18 mouse cellular contexts compared by ENCODE assay signal in genomic region chr5:15603585-15603984, GRCm38 (mm10). TPM values are rescaled to one million over a fixed set of nuclear protein-coding genes. Genes with fewer than 3 reads are reported as not detected.
DNase-seq lines count a peak whose midpoint lies in the region; ATAC-seq and TF ChIP-seq lines count a peak whose summit lies in the region.
"Not testable (repeated sequence)": the region's sequence is repeated elsewhere in the genome, so short reads cannot be mapped to it uniquely, and the experiment has no call there.
"Had no signal": no experiment of that assay in that cellular context is flagged by ENCODE, and none has a peak within 500 bp of the region (broad histone marks: within the 10 kb centered on the region; RNA-seq: fewer than 3 reads in every experiment).

No protein-coding gene starts in this region.

- peak; percentile 64; the same call in 1 of the 2 replicates for ATAC-seq in cerebellum, adult (ENCODE audit: insufficient number of reproducible peaks, low FRiP score, low TSS enrichment)
- not testable (repeated sequence) for ATAC-seq in intestine, embryonic 14.5 days (replicated peaks; ENCODE audit: low FRiP score, low TSS enrichment, low read depth)
- ATAC-seq in kidney, postnatal 0 days (replicated peaks; ENCODE audit: low FRiP score, low read depth), result 0 out of 2 replicates have a peak, but pooled peaks have one; percentile 49
- ATAC-seq in midbrain, embryonic 14.5 days (ENCODE audit: low FRiP score, low TSS enrichment), result peak; percentile 51; the same call in 1 of the 2 replicates

- DNase-seq in heart, embryonic 10.5 days (ENCODE audit: low spot score), result peak; percentile 38
- DNase-seq in intestine, embryonic 14.5 days (ENCODE audit: low spot score), result peak; percentile 50
- DNase-seq in kidney, postnatal 0 days (ENCODE audit: low spot score); midbrain, embryonic 14.5 days: not testable (repeated sequence)
- DNase-seq in yolk sac, embryonic 10.5 days (ENCODE audit: low spot score), result peak; percentile 0

- H3K27me3 ChIP-seq in heart, embryonic 10.5 days (ENCODE audit: insufficient read depth, poor library complexity, severe bottlenecking); intestine, embryonic 14.5 days (replicated peaks; ENCODE audit: control insufficient read depth, insufficient read depth, low read length); kidney, postnatal 0 days (ENCODE audit: insufficient read depth, low read length); midbrain, embryonic 14.5 days (ENCODE audit: control insufficient read depth, insufficient read depth, low read length): not testable (repeated sequence)

- H3K9me3 ChIP-seq in heart, embryonic 10.5 days, result peaks cover 17% of the 10 kb centered on the region
- not testable (repeated sequence) for H3K9me3 ChIP-seq in intestine, embryonic 14.5 days (ENCODE audit: control insufficient read depth, low read length); kidney, postnatal 0 days (replicated peaks; ENCODE audit: low read length)
- H3K9me3 ChIP-seq in midbrain, embryonic 14.5 days (ENCODE audit: control insufficient read depth, low read length), result peaks cover 25% of the 10 kb centered on the region

- H3K9ac ChIP-seq in intestine, embryonic 14.5 days (ENCODE audit: low read length); kidney, postnatal 0 days (ENCODE audit: low read depth, low read length); midbrain, embryonic 14.5 days (replicated peaks; ENCODE audit: low read length): not testable (repeated sequence)

- not testable (repeated sequence) for H3K36me3 ChIP-seq in heart, embryonic 10.5 days; intestine, embryonic 14.5 days (ENCODE audit: control insufficient read depth, insufficient read depth, low read length); kidney, postnatal 0 days (ENCODE audit: insufficient read depth, low read length); midbrain, embryonic 14.5 days (ENCODE audit: control insufficient read depth, insufficient read depth, low read length)

- not testable (repeated sequence) for TF ChIP-seq CTCF in kidney, postnatal 0 days (IDR thresholded peaks at IDR 0.05; ENCODE audit: low read depth)

- 65% methylated on average over 8 of the region's 8 CpGs for WGBS in heart, embryonic 10.5 days
- 77% methylated on average over 8 of the region's 8 CpGs for WGBS in intestine, embryonic 14.5 days
- WGBS in kidney, postnatal 0 days, result 75% methylated on average over 8 of the region's 8 CpGs
- WGBS in midbrain, embryonic 14.5 days, result 76% methylated on average over 8 of the region's 8 CpGs

- not testable (repeated sequence) for H3K4me2 ChIP-seq in intestine, embryonic 14.5 days (ENCODE audit: low read length); kidney, postnatal 0 days (ENCODE audit: low read length); midbrain, embryonic 14.5 days (ENCODE audit: low read length)

- not testable (repeated sequence) for H3K27ac ChIP-seq in heart, embryonic 10.5 days; intestine, embryonic 14.5 days (ENCODE audit: low read depth); kidney, postnatal 0 days; midbrain, embryonic 14.5 days (replicated peaks; ENCODE audit: low read depth, low read length)

- H3K4me3 ChIP-seq in heart, embryonic 10.5 days; intestine, embryonic 14.5 days (ENCODE audit: low read depth, low read length); kidney, postnatal 0 days (replicated peaks; ENCODE audit: low read depth, low read length); midbrain, embryonic 14.5 days (replicated peaks; ENCODE audit: low read depth, low read length): not testable (repeated sequence)

- not testable (repeated sequence) for H3K4me1 ChIP-seq in heart, embryonic 10.5 days; intestine, embryonic 14.5 days (replicated peaks; ENCODE audit: control insufficient read depth, insufficient read depth, low read length); kidney, postnatal 0 days (replicated peaks; ENCODE audit: insufficient read depth, low read length); midbrain, embryonic 14.5 days (ENCODE audit: control insufficient read depth, insufficient read depth, low read length)

RNA-seq across cellular contexts. Expression of gene Speer4d, which starts 15.3 kb away (rescaled TPM):
- polyA plus RNA-seq in heart, embryonic 10.5 days (2016; fragmentation: Nextera tagmentation; extraction: Ambion mirVana), result not detected in 2 replicates
- polyA plus RNA-seq in intestine, embryonic 14.5 days (2014; fragmentation: Nextera tagmentation; extraction: Ambion mirVana), result not detected in 2 replicates
- not detected in 2 replicates for polyA plus RNA-seq in kidney, postnatal 0 days (2015; fragmentation: Nextera tagmentation; extraction: Ambion mirVana)
- polyA plus RNA-seq in midbrain, embryonic 14.5 days (2014; fragmentation: Nextera tagmentation; extraction: Ambion mirVana), result not detected in 2 replicates
- polyA plus RNA-seq: activated CD4-positive, CD25-positive, alpha-beta regulatory T cell, adult 4 months; CD4-positive, CD25-positive, alpha-beta regulatory T cell, adult 4 months; embryonic facial prominence, embryonic 11.5 days; embryonic facial prominence, embryonic 13.5 days; embryonic facial prominence, embryonic 15.5 days; erythroblast, embryonic 14.5 days; forebrain, embryonic 10.5 days; forebrain, embryonic 12.5 days; forebrain, embryonic 14.5 days; forebrain, embryonic 16.5 days; G1E; Patski had no signal

RNA-seq across cellular contexts. Expression of gene Gm21083, which starts 26.5 kb away (rescaled TPM):
- 0.16 and 0.48 TPM in 2 replicates for polyA plus RNA-seq in heart, embryonic 10.5 days (2016; fragmentation: Nextera tagmentation; extraction: Ambion mirVana)
- 0.34 and 0.63 TPM in 2 replicates for polyA plus RNA-seq in intestine, embryonic 14.5 days (2014; fragmentation: Nextera tagmentation; extraction: Ambion mirVana)
- not detected in 2 replicates for polyA plus RNA-seq in kidney, postnatal 0 days (2015; fragmentation: Nextera tagmentation; extraction: Ambion mirVana)
- not detected in 2 replicates for polyA plus RNA-seq in midbrain, embryonic 14.5 days (2014; fragmentation: Nextera tagmentation; extraction: Ambion mirVana)
- polyA plus RNA-seq: activated CD4-positive, CD25-positive, alpha-beta regulatory T cell, adult 4 months; CD4-positive, CD25-positive, alpha-beta regulatory T cell, adult 4 months; embryonic facial prominence, embryonic 11.5 days; embryonic facial prominence, embryonic 13.5 days; embryonic facial prominence, embryonic 15.5 days; erythroblast, embryonic 14.5 days; forebrain, embryonic 10.5 days; forebrain, embryonic 12.5 days; forebrain, embryonic 14.5 days; forebrain, embryonic 16.5 days; G1E; Patski had no signal

RNA-seq across cellular contexts. Expression of gene 4930572O03Rik, which starts 53.3 kb away (rescaled TPM):
- not detected in 2 replicates for polyA plus RNA-seq in heart, embryonic 10.5 days (2016; fragmentation: Nextera tagmentation; extraction: Ambion mirVana)
- not detected in 2 replicates for polyA plus RNA-seq in intestine, embryonic 14.5 days (2014; fragmentation: Nextera tagmentation; extraction: Ambion mirVana)
- polyA plus RNA-seq in kidney, postnatal 0 days (2015; fragmentation: Nextera tagmentation; extraction: Ambion mirVana), result not detected in 2 replicates
- polyA plus RNA-seq in midbrain, embryonic 14.5 days (2014; fragmentation: Nextera tagmentation; extraction: Ambion mirVana), result not detected in 2 replicates
- polyA plus RNA-seq: activated CD4-positive, CD25-positive, alpha-beta regulatory T cell, adult 4 months; CD4-positive, CD25-positive, alpha-beta regulatory T cell, adult 4 months; embryonic facial prominence, embryonic 11.5 days; embryonic facial prominence, embryonic 13.5 days; embryonic facial prominence, embryonic 15.5 days; erythroblast, embryonic 14.5 days; forebrain, embryonic 10.5 days; forebrain, embryonic 12.5 days; forebrain, embryonic 14.5 days; forebrain, embryonic 16.5 days; G1E; Patski had no signal
